Mouse (Mus musculus) heart, embryonic 12.5 days (tissue): ENCODE data around the gene Zbed6. TPM values are rescaled to one million over a fixed set of nuclear protein-coding genes. Genes with fewer than 3 reads are reported as not detected.

Source experiments
- ATAC-seq: fragments of 200-750 bp; cut with Nextera tagmentation; 2 replicates; pipeline ENCODE4 v1.8.0; 2017; ENCODE audit warnings: moderate TSS enrichment, moderate library complexity; ENCODE audit not compliant: insufficient number of reproducible peaks, low FRiP score
- H3K27ac ChIP-seq: fragments of 300-500 bp; sonication (generic); 2 replicates; pipeline ENCODE4 v1.5.1; 2016; ENCODE audit warnings: mild to moderate bottlenecking, moderate library complexity; ENCODE audit not compliant: poor library complexity, severe bottlenecking
- H3K27me3 ChIP-seq: fragments of 300-500 bp; sonication (generic); replicated peaks from 2 replicates; pipeline ENCODE4 v1.6.1; 2016; ENCODE audit warnings: mild to moderate bottlenecking, moderate library complexity
- H3K36me3 ChIP-seq: fragments of 300-500 bp; sonication (generic); 2 replicates; pipeline ENCODE4 v1.6.1; 2016; ENCODE audit warnings: mild to moderate bottlenecking, moderate library complexity
- H3K4me1 ChIP-seq: fragments of 300-500 bp; sonication (generic); replicated peaks from 2 replicates; pipeline ENCODE4 v1.6.1; 2016; ENCODE audit warnings: mild to moderate bottlenecking
- H3K4me2 ChIP-seq: fragments of 300-500 bp; sonication (generic); 2 replicates; pipeline ENCODE4 v1.6.1; 2016; ENCODE audit warnings: mild to moderate bottlenecking, moderate library complexity
- H3K4me3 ChIP-seq: fragments of 300-500 bp; sonication (generic); 2 replicates; pipeline ENCODE4 v1.5.1; 2016; ENCODE audit warnings: mild to moderate bottlenecking
- H3K9ac ChIP-seq: fragments of 300-500 bp; sonication (generic); 2 replicates; pipeline ENCODE4 v1.6.1; 2016; ENCODE audit warnings: mild to moderate bottlenecking, moderate library complexity
- H3K9me3 ChIP-seq: fragments of 300-500 bp; sonication (generic); replicated peaks from 2 replicates; pipeline ENCODE4 v1.6.1; 2016; ENCODE audit warnings: mild to moderate bottlenecking, moderate library complexity
- WGBS: fragments of 180-500 bp; shearing (Covaris S2); methylation state at CpG from one replicate; pipeline ENCODE4 v1.1.7; 2016; 5-methylcytosine and 5-hydroxymethylcytosine counted together
- polyA plus RNA-seq: library from polyadenylated mRNA; unstranded; fragments of >200 nt; fragmentation: Nextera tagmentation; extraction: Ambion mirVana; gene quantifications from 2 replicates; pipeline ENCODE4 v1.2.1, GENCODE M21; 2016

Gene Zbed6
- polyA plus RNA-seq, 1 experiment from 2014 or later, result not detected

DNA sequence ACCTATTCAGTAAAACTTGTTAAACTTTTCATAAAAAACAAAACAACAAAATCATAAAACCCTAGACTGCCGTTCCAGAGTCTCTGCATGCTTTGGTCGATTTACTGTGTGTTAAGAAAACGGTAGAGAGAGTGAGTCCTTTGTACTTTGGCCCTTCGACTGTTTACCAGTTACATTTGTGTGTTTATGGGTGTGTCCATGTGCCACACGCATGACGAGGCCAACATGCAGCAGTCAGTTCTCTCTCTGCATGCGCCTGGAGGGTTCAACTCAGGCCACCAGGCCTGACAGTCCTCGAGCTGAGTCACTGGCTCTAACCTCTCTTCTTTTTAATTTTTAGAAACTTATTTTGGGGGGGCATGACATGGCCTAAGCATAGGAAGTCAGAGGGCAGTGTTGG lies 42.4 kb downstream of the Zbed6 start:
- Histone ChIP-seq H3K4me2 (no peak overlapping the region), H3K36me3 (peaks cover 82% of the 10 kb centered on the region), H3K4me3 (no peak overlapping the region), H3K9me3 (no peaks in the 10 kb centered on the region), H3K27me3 (no peaks in the 10 kb centered on the region), H3K9ac (no peak overlapping the region), H3K27ac (no peak overlapping the region), H3K4me1 (no peaks in the 10 kb centered on the region)
- 81% methylated on average over 8 of the region's 8 CpGs for WGBS
- no peak for ATAC-seq

DNA sequence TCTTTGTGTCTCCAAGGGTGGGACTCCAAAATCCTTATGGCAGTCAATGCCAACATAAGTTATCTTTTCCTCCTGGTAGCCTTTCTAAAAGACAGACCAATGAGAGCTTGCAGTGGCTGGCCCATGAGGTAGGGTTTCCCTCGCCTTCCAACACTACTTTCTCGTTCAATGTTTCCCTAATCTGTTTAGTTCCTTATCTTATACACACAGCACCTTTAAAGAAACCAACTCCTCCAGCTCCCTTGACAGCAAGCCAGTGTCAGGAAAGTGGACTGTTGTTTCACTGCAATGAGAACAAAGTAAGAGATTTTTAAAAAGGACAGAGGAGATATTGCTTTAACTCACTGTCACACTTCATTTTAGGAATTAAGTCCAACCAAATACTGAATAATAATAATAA lies 42.8 kb downstream of the Zbed6 start:
- ATAC-seq, result no peak
- H3K36me3 ChIP-seq, result peaks cover 78% of the 10 kb centered on the region
- 35% methylated on average over 2 of the region's 2 CpGs for WGBS

GRCm38 (mm10) chr1:133613817-133614216 lies 46.9 kb downstream of the Zbed6 start:
- Histone ChIP-seq H3K27me3 (no peaks in the 10 kb centered on the region), H3K27ac (no peak overlapping the region), H3K4me2 (no peak overlapping the region), H3K9me3 (no peaks in the 10 kb centered on the region), H3K4me3 (no peak overlapping the region), H3K36me3 (peaks cover 50% of the 10 kb centered on the region), H3K9ac (no peak overlapping the region), H3K4me1 (peaks cover 8% of the 10 kb centered on the region)
- no peak for ATAC-seq
- 73% methylated on average over 3 of the region's 3 CpGs for WGBS

More for the DNA sequence above, 42.8 kb downstream of the Zbed6 start:
- Histone ChIP-seq H3K27me3 (no peaks in the 10 kb centered on the region), H3K4me3 (no peak overlapping the region), H3K9ac (no peak overlapping the region), H3K27ac (no peak overlapping the region), H3K4me2 (no peak overlapping the region), H3K9me3 (no peaks in the 10 kb centered on the region), H3K4me1 (no peaks in the 10 kb centered on the region)

GRCm38 (mm10) chr1:133611436-133611835 lies 49.2 kb downstream of the Zbed6 start:
- H3K4me3 ChIP-seq, result no peak overlapping the region
- no peak overlapping the region for H3K27ac ChIP-seq
- no peaks in the 10 kb centered on the region for H3K27me3 ChIP-seq
- H3K9me3 ChIP-seq, result no peaks in the 10 kb centered on the region
- ATAC-seq, result no peak
- H3K4me1 ChIP-seq, result peaks cover 8% of the 10 kb centered on the region
- no peak overlapping the region for H3K4me2 ChIP-seq
- H3K36me3 ChIP-seq, result peaks cover 49% of the 10 kb centered on the region
- 85% methylated on average over 1 of the region's 1 CpGs for WGBS
- no peak overlapping the region for H3K9ac ChIP-seq

DNA sequence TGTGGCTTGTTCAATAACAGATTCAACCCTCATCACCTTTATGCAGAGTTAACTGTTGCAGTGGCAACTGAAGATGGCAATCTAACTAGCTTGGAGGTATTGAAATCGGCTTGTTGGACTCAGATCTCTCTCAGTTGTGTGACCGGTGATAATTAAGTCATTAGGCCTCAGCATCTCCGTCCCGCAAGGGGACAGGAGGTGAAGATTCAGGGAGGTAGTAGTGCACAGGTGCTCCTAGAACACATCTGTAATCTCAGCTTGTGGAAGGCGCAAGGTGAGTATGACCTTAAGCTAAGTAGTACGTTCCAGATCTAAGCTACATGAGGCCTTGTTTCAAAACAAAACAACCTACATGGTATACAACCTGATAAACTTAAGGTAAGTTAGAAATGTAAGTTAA lies 50.1 kb downstream of the Zbed6 start:
- Histone ChIP-seq H3K4me3 (peak overlapping the region; percentile 84; the same call in 1 of the 2 replicates), H3K36me3 (peaks cover 48% of the 10 kb centered on the region), H3K9ac (peak overlapping the region; percentile 48; the same call in 1 of the 2 replicates), H3K27me3 (no peaks in the 10 kb centered on the region), H3K4me2 (peak overlapping the region; percentile 52), H3K9me3 (no peaks in the 10 kb centered on the region), H3K27ac (no peak overlapping the region), H3K4me1 (peaks cover 8% of the 10 kb centered on the region)
- ATAC-seq, result no peak
- WGBS, result 50% methylated on average over 6 of the region's 6 CpGs

GRCm38 (mm10) chr1:133609771-133610502 lies 50.7 kb downstream of the Zbed6 start, which contains the start of gene Snrpe:
Gene Snrpe (minus strand): TSS chr1:133610291.
- peak within 1 kb of the TSS; percentile 88 for H3K27ac ChIP-seq
- H3K36me3 ChIP-seq, result peaks cover 48% of the 10 kb centered on the region
- H3K4me3 ChIP-seq, result peak within 1 kb of the TSS; percentile 84
- H3K4me1 ChIP-seq, result peaks cover 8% of the 10 kb centered on the region
- WGBS, result under 1% methylated on average over 73 of the region's 73 CpGs
- no peaks in the 10 kb centered on the region for H3K9me3 ChIP-seq
- no peaks in the 10 kb centered on the region for H3K27me3 ChIP-seq
- H3K9ac ChIP-seq, result peak within 1 kb of the TSS; percentile 90
- peak; percentile 96 for ATAC-seq
- peak within 1 kb of the TSS; percentile 76 for H3K4me2 ChIP-seq

Other genes with a start within 250 kb of the Zbed6 start
- gene Sox13, start 236.5 kb downstream of the Zbed6 start, polyA plus RNA-seq, result 6.6 and 6.8 TPM in 2 replicates
- gene Snrpe, start 50.6 kb downstream of the Zbed6 start, polyA plus RNA-seq, result 421 and 452 TPM in 2 replicates
- 6.2 and 6.8 TPM in 2 replicates for gene Gm38394, start 433 bp upstream of the Zbed6 start, polyA plus RNA-seq
- gene Lax1, start 29.2 kb upstream of the Zbed6 start, polyA plus RNA-seq, result 0.50 and 0.53 TPM in 2 replicates
- 24.5 and 29.6 TPM in 2 replicates for gene Atp2b4, start 140.2 kb upstream of the Zbed6 start, polyA plus RNA-seq
- gene Optc, start 247.1 kb upstream of the Zbed6 start, polyA plus RNA-seq, result 0.22 and 0.66 TPM in 2 replicates